Mouse (Mus musculus) heart, adult 11 months (tissue): ENCODE data around the gene Spred3.
"Not testable (repeated sequence)": the region's sequence is repeated elsewhere in the genome, so short reads cannot be mapped to it uniquely, and the experiment has no call there.

ENCODE experiments used
- DNase-seq: peaks from one replicate; pipeline ENCODE4 v3.0.0; 2022

Spred3 gene

DNA sequence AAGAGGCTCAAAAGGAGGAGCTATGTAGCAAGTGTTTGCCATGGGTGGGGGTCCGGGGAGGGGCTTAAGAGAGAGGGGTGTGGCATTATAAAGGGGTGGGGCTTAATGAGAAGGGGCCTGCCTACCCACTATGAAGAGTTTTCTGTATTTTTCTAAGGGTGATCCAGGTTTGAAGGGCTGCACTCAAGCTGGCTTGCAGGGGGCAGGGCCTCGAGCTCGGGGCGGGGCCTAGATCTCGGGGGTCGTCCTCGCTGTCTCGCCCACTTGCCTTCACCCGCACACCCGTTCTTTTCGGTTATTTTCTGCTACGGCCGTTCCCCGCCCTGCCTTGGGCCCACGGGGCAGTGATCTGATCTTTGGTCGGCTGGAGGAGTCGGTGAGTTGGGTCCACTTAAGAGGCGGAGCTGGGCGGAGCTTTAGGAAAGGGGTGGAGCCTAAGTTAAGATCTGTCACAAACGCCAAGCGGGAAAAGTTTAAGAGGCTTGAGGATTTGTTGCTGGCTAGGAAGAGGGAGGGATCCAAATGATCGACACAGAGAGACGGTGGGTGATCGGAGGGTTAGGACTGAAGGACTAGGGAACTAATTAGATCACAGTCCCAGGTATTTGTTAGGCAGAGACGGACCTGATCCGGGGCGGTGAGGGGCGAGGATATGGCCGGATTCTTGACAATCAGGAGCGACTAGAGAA is at the start of gene Spred3, which contains the start of gene Ggn:
Spred3 (minus strand) TSS at position 346 of the 689 bp plus-strand sequence.
Ggn (plus strand) TSS at position 145 of the 689 bp plus-strand sequence.
- peak; percentile 98 for DNase-seq

DNA sequence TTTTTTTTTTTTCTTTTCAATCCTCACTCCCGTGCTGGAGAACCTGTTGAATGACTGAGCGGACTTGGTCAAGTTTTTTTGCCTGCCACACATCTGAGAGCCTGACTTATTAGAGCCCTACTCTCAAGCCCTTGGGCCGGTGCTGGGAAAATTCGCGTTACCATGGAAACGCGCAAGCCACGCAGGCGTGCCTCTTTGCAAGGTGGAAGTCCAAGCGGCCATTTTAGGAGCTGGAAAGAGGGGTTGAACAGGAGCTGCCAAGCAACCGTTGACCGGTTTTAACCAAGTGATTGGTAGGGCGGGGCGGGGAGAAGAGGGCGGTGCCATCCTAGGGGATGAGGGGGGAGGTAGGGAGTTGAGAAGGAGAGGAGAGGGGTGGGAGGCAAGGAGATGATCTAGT is 44.6 kb upstream of the Spred3 start:
- DNase-seq, result no peak

DNA sequence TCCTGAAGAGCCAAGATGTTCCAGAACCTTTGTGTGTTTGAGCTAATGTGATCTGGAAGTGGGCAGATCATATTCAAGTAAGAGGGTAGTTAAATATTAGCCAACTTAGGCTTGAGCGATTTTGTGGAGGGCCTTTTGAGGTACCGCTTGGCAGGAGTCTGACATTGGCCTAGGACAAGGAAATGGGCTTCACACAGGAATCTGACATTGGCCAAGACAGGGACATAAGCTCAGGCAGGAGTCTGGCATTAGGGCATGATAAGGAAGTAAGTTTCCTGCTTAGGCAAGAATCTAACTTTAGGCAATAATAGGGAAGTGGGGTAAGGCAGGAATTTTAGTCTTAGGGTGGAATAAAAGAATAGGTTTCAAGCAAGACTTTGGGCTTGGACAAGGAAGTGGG is 44.0 kb upstream of the Spred3 start:
- no peak for DNase-seq

DNA sequence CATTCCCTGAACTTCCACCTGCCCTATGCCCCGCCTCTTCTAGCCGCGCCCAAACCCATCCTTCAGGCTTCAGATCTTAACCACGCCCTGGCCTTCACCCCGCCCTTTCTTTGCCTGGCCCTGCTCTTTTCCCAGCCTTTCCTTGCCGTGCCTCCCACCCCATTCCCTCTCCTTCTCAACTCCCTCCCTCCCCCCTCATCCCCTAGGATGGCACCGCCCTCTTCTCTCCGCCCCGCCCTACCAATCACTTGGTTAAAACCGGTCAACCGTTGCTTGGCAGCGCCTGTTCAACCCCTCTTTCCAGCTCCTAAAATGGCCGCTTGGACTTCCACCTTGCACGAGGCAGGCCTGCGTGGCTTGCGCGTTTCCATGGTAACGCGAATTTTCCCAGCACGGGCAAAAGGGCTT is 43.5 kb upstream of the Spred3 start, which contains the start of gene Catsperg1:
Catsperg1 (minus strand) TSS at position 361 of the 408 bp plus-strand sequence.
- DNase-seq, result no peak

DNA sequence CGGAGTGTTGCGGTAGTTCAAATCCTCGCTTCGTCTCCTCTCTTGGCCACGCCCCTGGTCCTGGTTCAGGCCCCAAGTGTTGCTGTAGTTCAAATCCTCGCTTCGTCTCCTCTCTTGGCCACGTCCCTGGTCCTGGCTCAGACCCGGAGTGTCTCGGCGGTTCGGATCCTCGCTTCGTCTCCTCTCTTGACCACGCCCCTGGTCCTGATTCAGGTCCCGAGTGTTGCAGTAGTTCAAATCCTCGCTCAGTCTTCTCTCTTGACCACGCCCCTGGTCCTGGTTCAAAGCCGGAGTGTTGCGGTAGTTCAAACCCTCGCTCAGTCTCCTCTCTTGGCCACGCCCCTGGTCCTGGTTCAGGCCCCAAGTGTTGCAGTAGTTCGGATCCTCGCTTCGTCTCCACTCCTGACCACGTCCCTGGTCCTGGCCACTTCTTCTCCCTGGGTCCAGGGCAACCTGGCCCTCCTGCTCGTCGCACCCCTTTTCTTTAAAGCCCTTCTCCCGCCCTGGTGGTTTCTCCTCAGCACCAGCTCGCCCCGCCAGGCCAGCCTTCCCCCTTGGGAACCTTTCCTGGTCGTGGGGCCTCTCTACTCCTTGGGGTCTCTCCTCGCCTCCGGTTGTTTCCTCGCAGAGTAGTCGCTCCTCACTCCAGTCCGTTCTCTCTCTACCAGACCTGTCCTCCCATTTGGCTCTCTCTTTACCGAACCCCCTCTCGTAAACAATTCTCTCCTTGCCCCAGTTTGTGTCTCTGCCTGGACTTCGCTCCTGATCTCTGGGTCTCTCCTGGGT is 42.8 kb upstream of the Spred3 start:
- peak; percentile 91 for DNase-seq

DNA sequence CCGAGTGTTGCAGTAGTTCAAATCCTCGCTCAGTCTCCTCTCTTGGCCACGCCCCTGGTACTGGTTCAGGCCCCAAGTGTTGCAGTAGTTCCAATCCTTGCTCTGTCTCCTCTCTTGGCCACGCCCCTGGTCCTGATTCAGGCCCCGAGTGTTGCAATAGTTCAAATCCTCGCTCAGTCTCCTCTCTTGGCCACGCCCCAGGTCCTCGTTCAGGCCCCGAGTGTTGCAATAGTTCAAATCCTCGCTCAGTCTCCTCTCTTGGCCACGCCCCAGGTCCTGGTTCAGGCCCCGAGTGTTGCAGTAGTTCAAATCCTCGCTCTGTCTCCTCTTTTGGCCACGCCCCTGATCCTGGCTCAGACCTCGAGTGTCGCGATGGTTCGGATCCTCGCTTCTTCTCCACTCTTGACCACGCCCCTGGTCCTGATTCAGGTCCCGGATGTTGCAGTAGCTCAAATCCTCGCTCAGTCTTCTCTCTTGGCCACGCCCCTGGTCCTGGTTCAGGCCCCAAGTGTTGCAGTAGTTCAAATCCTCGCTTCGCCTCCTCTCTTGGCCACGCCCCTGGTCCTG is 42.1 kb upstream of the Spred3 start:
- peak; percentile 94 for DNase-seq

DNA sequence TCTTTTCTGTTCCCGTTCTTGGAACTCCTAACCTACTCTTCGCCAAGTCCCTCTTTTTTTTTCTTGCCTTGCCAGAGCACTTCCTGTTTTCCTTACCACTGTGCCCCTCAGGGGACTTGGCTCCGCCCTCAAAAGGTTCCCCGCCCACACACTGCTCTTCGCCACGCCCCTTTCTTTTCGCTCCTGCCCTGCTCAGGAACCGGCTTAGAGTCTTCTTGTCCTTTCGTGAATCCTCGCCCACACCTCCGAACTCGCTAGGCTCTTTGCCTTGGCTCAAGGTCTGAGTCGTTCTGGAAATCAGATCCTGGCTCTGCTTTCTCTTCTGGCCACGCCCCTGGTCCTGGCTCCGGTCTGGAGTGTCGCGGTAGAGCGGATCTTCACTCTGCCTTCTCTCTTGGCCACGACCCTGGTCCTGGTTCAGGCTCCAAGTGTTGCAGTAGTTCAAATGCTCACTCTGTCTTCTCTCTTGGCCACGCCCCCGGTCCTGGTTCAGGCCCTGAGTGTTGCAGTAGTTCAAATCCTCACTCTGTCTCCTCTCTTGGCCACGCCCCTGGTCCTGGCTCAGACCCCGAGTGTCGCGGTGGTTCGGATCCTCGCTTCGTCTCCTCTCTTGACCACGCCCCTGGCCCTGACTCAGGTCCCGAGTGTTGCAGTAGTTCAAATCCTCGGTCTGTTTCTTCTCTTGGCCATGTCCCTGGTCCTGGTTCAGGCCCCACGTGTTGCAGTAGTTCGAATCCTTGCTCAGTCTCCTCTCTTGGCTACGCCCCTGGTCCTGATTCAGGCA is 41.4 kb upstream of the Spred3 start:
- DNase-seq, result peak; percentile 99

DNA sequence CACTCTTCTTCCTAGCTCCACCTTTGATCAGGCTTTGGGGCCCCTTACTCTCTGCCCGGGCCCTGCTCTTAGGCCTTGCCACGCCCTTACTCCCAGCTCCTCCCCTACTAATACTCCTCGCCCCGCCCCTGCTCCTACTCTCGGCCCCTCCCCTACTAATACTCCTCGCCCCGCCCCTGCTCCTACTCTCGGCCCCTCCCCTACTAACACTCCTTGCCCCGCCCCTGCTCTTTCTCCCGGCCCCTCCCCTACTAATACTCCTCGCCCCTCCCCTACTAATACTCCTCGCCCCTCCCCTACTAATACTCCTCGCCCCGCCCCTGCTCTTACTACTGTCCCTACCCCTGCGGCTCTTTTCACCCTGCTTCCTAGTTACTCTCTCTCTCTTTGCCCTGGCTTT is 40.8 kb upstream of the Spred3 start:
- DNase-seq, result not testable (repeated sequence)

DNA sequence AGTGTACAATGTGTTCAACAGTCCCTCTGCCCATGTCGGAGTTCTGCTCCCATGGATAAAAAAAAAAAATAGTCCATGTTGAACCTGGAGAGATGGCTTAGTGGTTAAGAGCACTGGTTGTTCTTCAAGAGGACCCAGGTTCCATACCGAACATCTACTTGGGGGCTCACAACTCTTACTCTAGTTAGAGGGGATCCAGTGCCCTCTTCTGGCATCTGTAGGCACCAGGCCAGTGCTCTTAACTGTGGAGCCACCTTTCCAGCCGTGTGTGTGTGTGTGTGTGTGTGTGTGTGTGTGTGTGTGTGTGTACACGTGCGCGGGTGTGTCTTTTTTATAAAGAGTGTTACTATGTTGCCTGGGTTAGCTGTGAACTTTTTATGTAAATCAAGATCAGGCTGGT is 32.4 kb upstream of the Spred3 start:
- no peak for DNase-seq

DNA sequence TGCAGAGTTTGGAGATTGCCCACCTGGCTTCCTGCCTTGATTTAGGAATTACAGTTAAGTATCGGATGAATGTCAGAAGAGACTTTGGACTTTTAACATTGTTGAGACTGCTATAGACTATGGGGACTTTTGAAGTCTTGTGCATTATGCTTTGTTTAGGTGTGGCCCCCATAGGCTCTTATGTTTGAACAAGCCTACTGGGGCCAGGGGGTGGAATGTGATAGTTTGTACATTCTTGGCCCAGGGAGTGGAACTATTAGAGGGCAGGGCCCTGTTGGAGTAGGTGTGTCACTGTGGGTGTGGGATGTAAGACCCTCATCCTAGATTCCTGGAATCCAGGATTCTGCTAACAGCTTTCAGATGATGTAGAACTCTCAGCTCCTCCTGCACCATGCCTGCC is 24.0 kb upstream of the Spred3 start:
- DNase-seq, result not testable (repeated sequence)

DNA sequence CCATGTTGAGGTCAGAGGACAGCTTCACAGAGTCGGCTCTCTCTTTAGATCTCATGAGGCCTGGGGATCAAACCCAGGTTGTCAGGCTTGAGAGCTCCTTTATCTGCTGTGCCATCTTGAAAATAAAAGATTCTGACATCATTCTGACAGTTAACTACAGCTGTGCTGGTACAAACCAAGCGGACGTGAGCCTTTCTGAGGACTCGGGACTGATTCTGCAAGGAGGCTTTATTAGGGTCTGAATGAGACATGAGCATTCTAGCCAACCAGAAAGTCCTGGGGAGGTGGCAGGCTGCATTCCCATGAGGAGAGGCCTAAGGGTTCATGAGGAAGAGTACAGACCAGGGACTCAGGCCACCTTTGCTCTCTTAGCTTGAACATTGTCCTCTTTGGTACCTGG is 11.1 kb upstream of the Spred3 start:
- peak; percentile 89 for DNase-seq

DNA sequence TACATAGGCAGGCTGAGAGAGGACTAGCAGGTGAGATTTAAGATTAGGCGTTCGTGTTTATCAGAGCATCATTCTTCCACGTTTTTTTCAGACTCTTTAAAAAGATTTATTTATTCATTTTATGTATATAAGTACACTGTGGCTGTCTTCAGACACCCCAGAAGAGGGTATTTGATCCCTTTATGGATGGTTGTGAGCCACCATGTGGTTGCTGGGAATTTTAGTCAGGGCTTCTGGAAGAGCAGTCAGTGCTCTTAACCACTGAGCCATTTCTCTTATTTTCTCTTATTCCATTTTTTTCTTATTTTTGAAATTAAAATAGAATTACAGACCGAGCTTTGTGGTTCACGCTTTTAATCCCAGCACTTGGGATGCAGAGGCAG is 10.6 kb upstream of the Spred3 start:
- peak; percentile 87 for DNase-seq

DNA sequence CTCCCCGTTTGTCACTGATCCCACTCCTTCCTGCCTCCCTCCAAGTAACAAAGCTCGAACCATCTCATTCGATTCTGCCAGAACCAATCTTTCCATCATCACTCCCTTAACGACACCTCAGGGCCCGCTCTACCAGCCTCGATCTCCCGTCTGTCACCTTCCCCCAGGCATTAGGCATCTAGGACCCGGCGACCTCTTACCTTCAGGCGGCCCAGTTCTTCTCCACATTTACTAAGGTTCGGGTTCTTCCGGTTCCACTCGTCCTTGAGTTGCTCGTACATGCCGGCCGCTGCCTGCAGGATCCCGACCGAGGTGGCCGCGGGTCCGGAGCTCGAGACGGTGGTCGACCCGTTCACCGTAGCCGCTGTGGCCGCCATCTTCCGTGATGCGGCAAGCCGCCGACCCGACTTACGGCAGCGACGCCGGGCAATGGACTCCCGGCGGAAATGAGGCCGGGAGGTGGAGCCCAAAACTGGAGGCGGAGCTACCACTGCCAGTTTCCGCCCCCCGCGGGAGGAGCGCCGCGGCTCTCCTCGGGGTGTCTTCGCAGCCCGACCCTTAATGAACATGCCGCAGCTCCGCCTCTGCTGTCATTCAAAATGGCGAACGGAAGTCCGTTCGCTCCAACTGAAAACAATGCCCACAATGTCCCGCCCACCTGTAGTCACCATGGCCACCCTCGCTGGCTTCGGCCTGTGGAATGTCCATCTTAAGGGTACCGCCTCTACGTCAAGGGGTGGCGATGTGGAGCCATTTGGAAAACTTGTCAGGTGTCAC is 10.1 kb upstream of the Spred3 start, which contains the start of gene Psmd8:
Psmd8 (minus strand) TSS at position 625 of the 777 bp plus-strand sequence.
- peak; percentile 100 for DNase-seq

DNA sequence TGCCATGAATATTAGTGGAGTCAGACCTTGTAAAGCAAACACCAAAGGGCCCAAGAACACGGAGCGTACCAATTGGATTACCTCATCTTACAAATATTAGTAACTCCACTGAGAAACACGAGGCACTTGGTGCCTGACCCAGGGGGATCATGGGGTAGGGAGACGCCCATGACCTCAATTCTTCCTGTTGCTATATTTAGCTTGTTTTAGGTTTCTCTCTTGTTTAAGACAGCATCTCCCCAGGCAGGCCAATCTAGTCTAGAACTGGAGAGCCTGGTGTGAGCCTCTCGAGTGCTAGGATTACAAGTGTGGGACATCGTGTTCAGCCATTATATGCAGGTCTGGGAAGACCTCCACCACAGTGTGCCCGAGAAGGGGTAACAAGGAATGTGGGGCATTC is 9.1 kb upstream of the Spred3 start:
- peak; percentile 92 for DNase-seq

DNA sequence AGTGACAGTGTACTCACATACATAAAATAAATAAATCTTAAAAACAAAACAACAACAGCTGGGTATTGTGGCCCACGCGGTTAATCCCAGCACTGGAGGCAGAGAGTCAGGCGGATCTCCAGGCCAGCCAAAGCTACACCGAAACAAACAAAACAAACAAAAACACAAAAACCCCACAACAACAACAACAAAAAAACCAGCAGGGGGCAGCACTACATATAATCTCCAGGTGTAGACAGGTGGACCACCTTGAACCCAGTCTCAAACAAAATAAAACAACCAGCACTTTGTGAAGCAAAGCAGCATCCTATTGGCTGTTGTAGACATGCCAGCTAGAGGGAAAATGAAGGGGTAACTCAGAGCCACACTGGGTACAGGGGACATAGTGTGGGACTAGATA is 7.9 kb upstream of the Spred3 start:
- no peak for DNase-seq

DNA sequence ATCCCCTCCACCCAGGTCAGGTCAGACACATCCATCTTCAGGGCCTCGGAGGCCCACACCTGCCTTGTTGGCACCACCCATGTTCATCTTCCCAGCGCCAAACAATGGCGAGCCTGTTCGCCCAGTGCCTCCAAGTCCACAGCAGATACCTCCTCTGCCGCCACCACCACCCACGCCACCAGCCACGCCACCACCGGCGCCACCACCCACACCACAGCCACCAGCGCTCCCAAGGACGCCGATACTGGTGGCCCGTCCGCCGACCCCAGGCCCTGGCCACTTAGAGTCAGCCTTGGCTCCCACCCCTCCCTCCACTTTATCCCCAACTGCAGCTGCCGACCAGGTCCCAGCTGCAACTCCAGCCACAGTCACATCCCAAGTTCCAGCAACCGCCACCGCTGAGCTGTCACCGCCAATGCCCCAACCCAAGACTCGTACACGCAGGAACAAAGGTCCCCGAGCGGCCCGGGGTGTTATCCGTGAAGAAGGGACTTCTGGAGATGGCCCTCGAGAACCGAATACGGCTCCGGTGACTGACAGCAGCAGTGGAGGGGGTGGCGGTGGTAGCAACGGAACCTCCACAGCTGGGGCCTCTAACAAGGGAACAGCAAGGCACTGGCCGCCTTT is 2.3 kb upstream of the Spred3 start:
- DNase-seq, result no peak

DNA sequence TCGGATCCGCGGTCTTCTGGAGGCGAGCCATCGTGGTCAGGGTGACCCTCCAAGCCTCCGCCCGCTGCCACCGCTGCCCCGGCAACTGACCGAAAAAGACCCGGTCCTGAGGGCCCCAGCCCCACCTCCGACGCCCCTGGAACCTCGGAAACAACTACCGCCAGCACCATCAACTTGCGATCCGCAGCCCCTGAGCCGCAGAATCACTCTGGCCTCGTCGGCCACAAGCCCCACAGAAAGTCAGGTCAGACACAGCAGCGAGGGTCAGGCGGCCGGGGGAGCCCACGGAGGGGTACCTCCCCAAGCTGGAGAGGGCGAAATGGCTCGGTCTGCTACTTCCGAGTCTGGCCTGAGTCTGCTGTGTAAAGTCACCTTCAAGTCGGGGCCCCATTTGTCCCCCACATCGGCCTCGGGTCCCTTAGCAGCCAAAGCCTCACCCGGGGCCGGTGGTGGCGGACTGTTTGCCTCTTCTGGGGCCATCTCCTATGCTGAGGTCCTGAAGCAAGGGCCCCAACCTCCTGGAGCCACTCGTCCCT is 1.4 kb upstream of the Spred3 start:
- no peak for DNase-seq

DNA sequence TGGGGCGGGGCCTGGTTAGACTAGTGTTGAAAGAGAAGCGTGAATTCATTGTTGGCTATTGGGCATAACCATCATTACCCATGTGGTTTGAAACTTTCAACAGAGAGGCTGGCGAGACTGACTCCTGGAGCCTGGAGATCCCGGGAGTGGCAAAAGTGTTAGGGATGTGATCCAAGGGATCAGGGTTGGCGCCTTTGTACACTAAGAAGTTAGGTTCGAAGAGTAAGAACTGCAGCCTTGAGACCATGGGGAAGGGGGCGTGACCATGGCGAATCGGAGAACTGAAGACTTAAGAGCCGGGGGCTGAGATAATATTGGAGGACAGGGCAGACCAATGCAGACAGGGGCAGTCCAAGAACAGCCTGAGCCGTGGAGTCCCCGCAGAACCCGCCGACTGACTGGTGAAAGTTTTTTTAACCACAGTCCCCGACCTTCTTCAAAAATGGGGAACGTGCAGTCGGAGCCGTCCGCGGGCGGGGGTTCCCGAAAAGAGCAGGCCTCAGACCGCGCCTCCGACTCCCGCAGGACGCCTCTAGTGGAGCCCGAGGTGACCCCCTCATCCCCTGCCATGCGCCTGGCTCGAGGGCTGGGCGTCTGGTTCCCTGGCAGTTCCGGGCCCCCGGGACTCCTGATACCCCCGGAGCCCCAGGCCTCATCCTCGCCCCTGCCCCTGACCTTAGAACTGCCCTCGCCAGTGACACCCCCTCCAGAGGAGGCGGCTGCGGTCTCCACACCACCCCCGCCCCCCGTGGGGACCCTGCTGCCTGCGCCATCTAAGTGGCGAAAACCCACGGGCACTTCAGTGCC is 747 bp upstream of the Spred3 start:
- peak; percentile 94 for DNase-seq

DNA sequence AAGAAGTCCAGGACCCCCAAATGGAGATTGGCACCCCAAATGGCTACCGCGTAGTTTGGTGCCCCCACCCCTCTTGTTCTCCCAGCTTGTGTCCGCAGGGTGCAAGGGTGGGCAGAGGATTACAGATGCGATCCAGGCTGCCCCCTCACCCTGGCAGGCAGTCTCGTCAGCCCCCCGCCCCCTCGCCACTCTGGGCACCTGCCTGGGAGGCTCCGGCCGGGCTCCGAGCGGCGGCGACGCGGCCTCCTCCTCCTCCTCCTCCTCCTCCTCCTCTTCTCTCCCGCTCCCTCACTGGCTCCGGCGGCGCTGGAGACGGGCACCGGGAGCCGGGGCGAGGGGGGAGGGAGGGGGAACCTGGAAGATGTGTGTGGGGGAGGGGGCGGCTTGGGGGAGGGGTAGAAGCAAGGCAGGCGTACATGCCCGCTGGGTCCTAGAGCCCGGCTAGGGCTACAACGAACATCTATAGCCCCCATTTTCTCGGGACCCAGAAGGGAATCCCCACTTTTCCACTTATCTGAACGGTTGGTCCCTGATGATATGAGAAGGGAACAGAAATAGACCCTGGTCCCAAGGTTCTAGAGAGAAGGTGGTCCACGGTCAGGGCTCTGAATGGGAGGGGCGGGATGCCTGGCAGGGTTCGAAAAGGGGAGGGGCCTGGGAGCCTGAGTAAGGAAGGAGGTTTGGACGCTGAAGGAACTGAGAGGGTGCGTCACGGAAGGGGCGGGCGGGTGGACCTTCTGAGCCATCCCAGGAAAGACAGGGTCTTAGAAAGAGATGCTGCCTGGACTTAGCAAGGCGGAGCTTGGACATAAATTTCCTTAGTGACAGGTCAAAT is 763 bp downstream of the Spred3 start:
- DNase-seq, result peak; percentile 99
